Mouse (Mus musculus): Measurements from ENCODE around the gene Zfp618. TPM values are rescaled to one million over a fixed set of nuclear protein-coding genes. Genes with fewer than 3 reads are reported as not detected.

The Zfp618 gene
- polyA plus RNA-seq (2012; rRNA removed) = 0.44 and 0.82 TPM in 2 replicates

GRCm38 (mm10) chr4:62965497-62966302 is at the start of gene Zfp618:
Gene Zfp618, plus strand, starts transcription at chr4:62965573.

GRCm38 (mm10) chr4:63154699-63155098 is 189.3 kb downstream of the Zfp618 start, which contains the start of gene Ambp:
Gene Ambp, minus strand, starts transcription at chr4:63154799.

GRCm38 (mm10) chr4:63171969-63172685 is 206.8 kb downstream of the Zfp618 start, which contains the start of gene Kif12:
Gene Kif12, minus strand, starts transcription at chr4:63172131.

Other genes starting within 250 kb of the Zfp618 start
- gene Ambp, start 189.2 kb downstream of the Zfp618 start, polyA plus RNA-seq (2012; rRNA removed) = 1.5 and 2.8 TPM in 2 replicates
- gene Kif12, start 206.6 kb downstream of the Zfp618 start, polyA plus RNA-seq (2012; rRNA removed) = 5.6 and 6.0 TPM in 2 replicates
- 6.8 and 9.1 TPM in 2 replicates for gene Col27a1, start 248.4 kb downstream of the Zfp618 start, polyA plus RNA-seq (2012; rRNA removed)